Mouse (Mus musculus) 3T3-L1 (cell line): Measurements from ENCODE around the gene Irf5.
"Not testable (repeated sequence)": the region's sequence is repeated elsewhere in the genome, so short reads cannot be mapped to it uniquely, and the experiment has no call there.

ENCODE experiments used
- DNase-seq: peaks from one replicate; pipeline ENCODE4 v3.0.0-alpha.2; 2015; ENCODE audit warnings: low read depth, low spot score

The Irf5 gene

GRCm38 (mm10) chr6:29527361-29528164 lies 1.1 kb downstream of the Irf5 start:
- DNase-seq = no peak

DNA sequence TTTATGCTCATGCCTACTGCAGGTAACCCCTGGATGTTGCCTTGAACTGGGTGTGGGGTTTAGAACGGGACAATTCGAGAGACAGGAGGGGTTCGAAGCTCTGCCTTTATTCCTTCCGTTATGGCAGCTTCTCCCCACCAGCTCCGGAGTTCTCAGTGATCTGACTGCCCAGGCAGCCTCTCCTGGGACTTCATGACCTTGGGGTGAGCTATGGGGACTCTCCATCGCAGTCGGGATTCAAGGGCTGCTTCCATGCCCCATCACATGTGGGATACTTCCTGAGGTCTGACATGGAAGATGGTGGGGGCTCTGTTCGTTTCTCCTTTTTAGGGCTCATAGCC lies 1.7 kb downstream of the Irf5 start:
- no peak for DNase-seq

- DNase-seq = peak; percentile 67
Measured at GRCm38 (mm10) chr6:29528561-29529443, 2.4 kb downstream of the Irf5 start.

DNA sequence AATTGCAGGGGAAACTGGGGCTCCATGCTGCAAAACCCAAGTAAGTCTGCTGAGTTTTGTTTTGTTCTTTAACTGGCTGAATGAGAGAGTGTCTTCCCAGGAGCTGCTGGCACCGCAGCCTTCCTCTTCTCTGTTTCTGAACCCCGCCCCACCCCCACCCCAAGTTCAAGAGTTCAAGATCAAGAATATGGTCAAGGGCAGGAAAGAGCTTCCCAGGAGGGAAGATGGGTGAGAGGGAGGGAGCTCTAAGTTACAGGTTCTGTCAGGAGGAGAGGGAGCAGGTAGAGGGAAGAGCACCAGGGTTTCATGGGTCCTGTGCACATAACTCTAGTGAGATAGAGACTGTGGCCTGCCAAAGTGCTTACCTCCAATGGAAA lies 3.0 kb downstream of the Irf5 start:
- DNase-seq = no peak

DNA sequence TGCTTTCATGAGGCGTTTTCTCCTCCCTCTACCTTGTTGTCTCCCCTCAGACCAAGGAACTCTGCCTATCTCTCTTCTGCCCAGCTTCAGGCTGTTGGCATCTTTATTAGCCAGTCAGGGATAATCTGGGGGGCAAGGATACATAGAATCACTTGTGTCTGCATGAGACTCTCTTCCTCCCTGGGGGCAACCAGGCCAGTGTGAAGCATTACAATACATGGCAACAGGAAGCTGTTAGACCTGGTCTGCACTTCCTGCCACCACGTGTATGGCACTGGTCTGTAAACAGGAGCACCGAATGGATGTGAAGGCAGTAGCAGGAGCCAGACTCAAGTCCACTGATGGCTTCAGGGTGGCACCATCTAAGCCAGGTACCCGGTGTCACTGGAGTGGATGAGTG lies 3.6 kb downstream of the Irf5 start:
- no peak for DNase-seq

GRCm38 (mm10) chr6:29535316-29535715 lies 8.9 kb downstream of the Irf5 start:
- DNase-seq = no peak

DNA sequence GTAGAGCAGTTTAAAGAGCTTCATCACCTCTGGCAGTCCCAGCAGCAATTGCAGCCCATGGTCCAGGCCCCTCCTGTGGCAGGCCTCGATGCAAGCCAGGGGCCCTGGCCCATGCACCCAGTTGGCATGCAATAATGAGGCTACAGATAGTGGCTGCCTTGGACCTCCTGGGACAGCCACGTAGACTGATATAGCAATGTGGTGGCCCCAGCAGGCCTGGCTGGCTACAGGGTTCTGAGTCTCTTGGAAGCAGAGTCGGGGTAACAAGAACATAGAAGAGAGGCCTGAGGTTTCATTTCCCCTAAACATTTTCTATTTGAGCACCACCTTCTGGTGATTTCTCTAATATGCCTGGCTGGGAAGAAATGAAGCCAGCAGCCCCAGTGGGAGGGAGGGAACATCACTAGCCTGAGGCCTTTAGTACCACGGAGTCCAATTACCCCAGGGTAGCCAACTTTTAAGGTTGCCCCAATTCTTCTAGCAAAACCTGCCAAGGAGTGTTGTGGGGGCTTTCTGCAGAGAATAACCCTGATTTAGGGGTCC lies 10.3 kb downstream of the Irf5 start:
- DNase-seq = peak; percentile 74

DNA sequence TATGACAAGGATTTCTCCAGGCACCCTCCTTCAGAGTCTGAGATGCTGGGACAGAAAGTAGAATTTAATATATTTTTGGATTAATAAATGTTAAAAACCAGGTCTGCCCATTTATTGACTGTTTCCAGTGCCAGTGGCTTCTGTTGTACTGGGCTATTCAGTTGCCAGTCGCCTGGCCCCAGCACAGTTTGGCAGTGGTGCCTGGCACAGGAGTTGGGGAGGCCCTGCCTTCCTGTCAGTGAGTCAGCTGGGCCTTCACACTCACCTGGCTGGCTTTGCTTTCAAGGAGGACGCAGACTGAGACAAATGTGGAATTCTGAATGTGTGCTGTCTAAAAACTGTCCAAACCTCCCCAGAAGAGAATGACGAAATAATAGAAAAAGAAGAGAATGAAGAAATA lies 10.8 kb downstream of the Irf5 start:
- DNase-seq = no peak

DNA sequence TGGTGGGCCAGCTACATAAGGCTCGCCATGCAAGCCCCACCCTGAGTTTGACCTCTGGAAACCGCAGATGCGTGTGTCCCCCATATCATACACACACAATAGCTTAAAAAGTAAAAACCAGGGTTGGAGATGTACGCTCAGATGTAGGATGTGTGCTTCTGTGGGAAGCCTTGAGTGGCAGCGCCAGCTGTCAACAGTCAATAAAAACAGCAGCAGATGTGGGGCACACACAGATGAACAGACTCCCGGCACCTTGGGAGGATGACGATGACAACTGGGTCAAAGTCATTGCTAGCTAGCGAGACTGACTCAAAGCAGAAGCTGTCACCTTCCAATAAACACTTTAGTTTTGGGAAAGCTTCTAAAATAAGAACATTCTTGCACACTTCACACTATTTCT lies 13.1 kb downstream of the Irf5 start:
- no peak for DNase-seq

DNA sequence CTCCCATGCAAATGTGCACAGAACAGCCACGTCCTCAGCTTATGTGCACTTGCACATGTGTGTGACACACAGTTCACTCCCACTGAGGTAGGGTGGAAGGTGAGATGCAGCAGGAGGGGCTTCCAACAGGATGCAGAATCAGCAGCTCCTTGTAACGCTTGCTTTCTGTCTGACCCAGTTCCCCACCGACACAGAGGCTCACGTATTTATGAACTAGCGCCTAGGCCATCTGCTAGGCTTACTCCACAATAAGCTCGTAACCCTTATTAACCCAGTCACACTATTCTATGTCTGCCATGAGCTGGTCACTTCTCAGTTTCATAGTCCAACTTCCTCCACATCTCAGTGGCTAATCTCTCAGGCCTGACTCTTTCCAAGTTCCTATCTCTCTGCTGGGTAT lies 13.8 kb downstream of the Irf5 start:
- no peak for DNase-seq

DNA sequence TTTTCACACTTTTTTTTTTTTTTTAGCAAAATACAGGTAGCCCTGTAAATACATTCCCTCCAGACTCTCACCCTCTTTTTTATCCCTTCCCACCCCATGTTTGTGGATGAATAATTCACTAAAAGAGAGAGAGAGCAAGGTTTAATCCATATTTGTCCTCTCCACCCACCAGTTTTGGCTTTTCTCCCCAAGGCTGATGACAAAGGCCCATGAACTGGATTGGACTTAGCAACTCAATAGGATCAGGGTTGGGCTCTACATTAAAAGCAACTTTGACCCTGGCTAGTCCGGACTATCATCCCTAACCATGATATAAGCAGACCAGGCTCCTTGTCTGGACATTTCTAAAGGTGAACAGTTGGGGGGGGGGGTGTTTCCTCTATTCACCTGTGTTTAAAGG lies 14.5 kb downstream of the Irf5 start:
- DNase-seq = no peak

DNA sequence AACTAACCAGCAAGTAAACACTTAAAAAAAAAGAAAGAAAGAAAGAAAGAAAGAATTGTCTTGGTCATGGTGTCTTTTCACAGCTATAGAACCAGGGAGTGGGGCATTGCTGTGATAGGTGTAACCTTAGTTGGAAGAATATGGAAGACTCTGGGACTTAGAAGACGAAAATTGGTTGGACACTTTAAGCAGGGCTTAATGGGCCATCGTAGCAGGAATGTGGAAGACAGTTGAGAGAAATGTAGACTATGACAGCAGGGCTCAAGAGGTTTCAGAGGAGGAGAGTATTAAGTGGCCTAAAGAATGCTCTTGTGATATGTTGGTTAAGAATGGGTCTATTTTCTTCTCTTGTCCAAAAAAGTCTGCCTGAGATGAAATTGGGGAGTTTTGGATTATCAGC lies 19.2 kb downstream of the Irf5 start:
- no peak for DNase-seq

- peak; percentile 57 for DNase-seq
Measured at GRCm38 (mm10) chr6:29547582-29547981, 21.2 kb downstream of the Irf5 start.

GRCm38 (mm10) chr6:29548086-29548485 lies 21.7 kb downstream of the Irf5 start:
- no peak for DNase-seq

- no peak for DNase-seq
Measured at GRCm38 (mm10) chr6:29552526-29552925, 26.1 kb downstream of the Irf5 start.

DNA sequence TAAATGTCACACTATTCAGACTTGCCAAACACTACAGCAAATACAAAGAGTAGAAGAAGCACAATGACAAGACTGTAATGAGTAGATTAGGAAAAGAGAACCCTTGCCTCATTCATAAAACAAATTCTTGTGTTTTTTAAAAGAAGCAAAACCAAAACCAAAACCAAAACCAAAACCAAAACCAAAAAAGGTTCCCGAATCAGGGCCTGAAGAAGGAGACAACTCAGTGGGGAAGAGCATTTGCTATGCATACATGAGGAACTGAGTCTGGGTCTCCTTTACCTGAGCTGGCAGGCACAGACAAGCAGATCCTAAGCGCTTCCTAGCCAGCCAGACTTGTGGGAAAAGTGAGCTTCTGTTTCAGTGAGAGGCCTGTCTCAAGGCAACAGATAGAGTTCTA lies 30.7 kb downstream of the Irf5 start:
- no peak for DNase-seq

DNA sequence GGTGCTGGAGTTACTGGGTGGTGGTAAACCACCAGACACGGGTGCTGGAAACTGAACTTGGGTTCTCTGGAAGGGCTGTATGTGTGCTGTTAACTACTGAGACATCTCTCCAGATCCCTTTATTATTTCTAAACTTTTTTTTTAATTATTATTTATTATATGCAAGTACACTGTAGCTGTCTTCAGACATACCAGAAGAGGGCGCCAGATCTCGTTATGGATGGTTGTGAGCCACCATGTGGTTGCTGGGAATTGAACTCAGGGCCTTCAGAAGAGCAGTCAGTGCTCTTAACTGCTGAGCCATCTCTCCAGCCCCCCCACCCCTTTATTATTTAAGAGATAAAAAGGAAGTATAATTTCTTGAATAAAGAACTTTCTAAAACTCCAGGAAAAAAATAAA lies 50.0 kb downstream of the Irf5 start:
- DNase-seq = not testable (repeated sequence)

DNA sequence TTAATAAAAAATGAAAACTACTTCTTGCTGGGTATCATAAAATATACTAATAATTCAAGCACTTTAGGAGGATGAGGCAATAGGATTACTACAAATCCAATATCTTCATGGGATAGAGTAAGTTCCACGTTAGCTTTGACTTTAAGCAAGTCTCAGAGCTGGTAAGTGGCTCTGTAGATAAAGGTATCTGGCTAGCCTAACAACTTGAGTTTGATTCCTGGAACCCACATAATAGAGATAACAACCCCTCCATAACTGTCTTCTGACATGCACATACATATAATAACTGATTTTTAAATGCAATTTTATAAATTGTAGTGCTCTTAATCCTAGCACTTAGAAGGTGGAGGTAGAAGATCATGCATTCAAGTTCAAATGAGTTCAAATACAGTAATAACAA lies 54.3 kb downstream of the Irf5 start:
- DNase-seq = no peak

GRCm38 (mm10) chr6:29581202-29581601 lies 54.8 kb downstream of the Irf5 start:
- DNase-seq = no peak
